12 mouse cellular contexts compared by ENCODE assay signal in the genomic region with DNA sequence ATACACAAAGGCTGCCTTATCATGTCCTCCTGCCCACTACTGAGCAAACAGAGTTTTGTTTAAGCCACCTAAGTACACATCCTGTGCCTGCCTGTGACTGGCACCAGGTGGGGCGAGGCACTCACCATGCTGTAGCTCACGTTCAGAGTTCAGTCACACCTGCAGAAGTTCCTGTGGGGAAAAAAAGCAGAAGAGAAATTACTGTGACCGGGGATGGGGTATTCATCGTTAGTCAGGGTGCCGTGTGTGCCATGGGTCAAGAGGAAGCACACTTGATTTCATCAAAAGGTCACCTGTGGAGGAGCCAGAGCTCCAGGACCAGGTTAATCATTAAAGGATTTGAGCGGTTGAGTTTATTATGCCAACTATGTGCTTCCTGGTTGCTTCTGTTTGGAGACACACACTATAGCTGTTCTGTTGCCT. TPM values are rescaled to one million over a fixed set of nuclear protein-coding genes. Genes with fewer than 3 reads are reported as not detected.
DNase-seq lines count a peak whose midpoint lies in the region; ATAC-seq and TF ChIP-seq lines count a peak whose summit lies in the region.
"Had no signal": no experiment of that assay in that cellular context is flagged by ENCODE, and none has a peak within 500 bp of the region (broad histone marks: within the 10 kb centered on the region; RNA-seq: fewer than 3 reads in every experiment).

No protein-coding gene starts in this region.

- H3K4me1 ChIP-seq in spleen, adult 2 months (ENCODE audit: control insufficient read depth, insufficient read depth, insufficient read length) = peaks cover 5% of the 10 kb centered on the region; the same call in 1 of the 2 replicates
- peaks cover 9% of the 10 kb centered on the region; the same call in 1 of the 2 replicates for H3K4me1 ChIP-seq in lung, embryonic 15.5 days
- no peaks in the 10 kb centered on the region for H3K4me1 ChIP-seq in hindbrain, embryonic 14.5 days (replicated peaks; ENCODE audit: control insufficient read depth, insufficient read depth, low read length)
- H3K4me1 ChIP-seq: forebrain, embryonic 13.5 days; heart, embryonic 12.5 days had no signal

- H3K27me3 ChIP-seq in spleen, adult 2 months (ENCODE audit: control insufficient read depth, insufficient read depth, low read length) = no peaks in the 10 kb centered on the region
- no peaks in the 10 kb centered on the region for H3K27me3 ChIP-seq in lung, embryonic 15.5 days
- no peaks in the 10 kb centered on the region for H3K27me3 ChIP-seq in hindbrain, embryonic 14.5 days (ENCODE audit: control insufficient read depth, insufficient read depth, low read length)
- H3K27me3 ChIP-seq: forebrain, embryonic 13.5 days; heart, embryonic 12.5 days had no signal

- 21% methylated on average over 6 of the region's 6 CpGs for WGBS in spleen, adult 2 months
- WGBS in lung, embryonic 15.5 days = 41% methylated on average over 6 of the region's 6 CpGs
- 73% methylated on average over 6 of the region's 6 CpGs for WGBS in hindbrain, embryonic 14.5 days

- no peaks in the 10 kb centered on the region for H3K36me3 ChIP-seq in spleen, adult 2 months (ENCODE audit: control insufficient read depth, insufficient read depth, low read length)
- H3K36me3 ChIP-seq in lung, embryonic 15.5 days = no peaks in the 10 kb centered on the region
- H3K36me3 ChIP-seq in hindbrain, embryonic 14.5 days (replicated peaks; ENCODE audit: control insufficient read depth, insufficient read depth) = no peaks in the 10 kb centered on the region
- H3K36me3 ChIP-seq: heart, embryonic 12.5 days had no signal

- H3K4me3 ChIP-seq in spleen, adult 2 months (ENCODE audit: extremely low read depth, insufficient read depth, insufficient read length) = no peak overlapping the region
- H3K4me3 ChIP-seq in lung, embryonic 15.5 days = no peak overlapping the region
- H3K4me3 ChIP-seq in hindbrain, embryonic 14.5 days (replicated peaks; ENCODE audit: low read length) = no peak overlapping the region
- no peak overlapping the region for H3K4me3 ChIP-seq in layer of hippocampus, adult 2 months
- H3K4me3 ChIP-seq: forebrain, embryonic 13.5 days; heart, embryonic 12.5 days had no signal

- H3K27ac ChIP-seq in spleen, adult 2 months (ENCODE audit: insufficient read depth, low read length) = no peak overlapping the region
- peak overlapping the region; percentile 75 for H3K27ac ChIP-seq in lung, embryonic 15.5 days
- no peak overlapping the region for H3K27ac ChIP-seq in hindbrain, embryonic 14.5 days
- H3K27ac ChIP-seq in layer of hippocampus, adult 2 months = no peak overlapping the region
- H3K27ac ChIP-seq: forebrain, embryonic 13.5 days had no signal

- no peak for TF ChIP-seq POLR2A in spleen, adult 2 months (IDR thresholded peaks at IDR 0.05; ENCODE audit: low read depth, low read length)

- peak; percentile 42; the same call in 1 of the 2 replicates for ATAC-seq in lung, embryonic 15.5 days (ENCODE audit: borderline replicate concordance, extremely low read depth, low FRiP score, low TSS enrichment)
- no peak for ATAC-seq in hindbrain, embryonic 14.5 days (ENCODE audit: low FRiP score)
- ATAC-seq: forebrain, embryonic 13.5 days had no signal

- TF ChIP-seq CTCF in spleen, adult 2 months (IDR thresholded peaks at IDR 0.05; ENCODE audit: extremely low read depth, insufficient read depth, insufficient read length, insufficient replicate concordance) = no peak; the same call in 1 of the 2 replicates
- TF ChIP-seq CTCF in layer of hippocampus, adult 2 months (conservative IDR thresholded peaks at IDR 0.05) = no peak

- DNase-seq in spleen, adult 2 months (ENCODE audit: low read depth in 1 of 2, low spot score in 2 of 2) = peak; percentile 24 to 41
- DNase-seq in spleen, postnatal 10 days (ENCODE audit: low spot score in 2 of 2) = no peak
- peak; percentile 37 for DNase-seq in kidney, postnatal 10 days
- DNase-seq in urinary bladder, postnatal 14 days (ENCODE audit: low spot score) = peak; percentile 51
- DNase-seq in embryo, embryonic 9.5 days (ENCODE audit: extremely low spot score) = no peak
- DNase-seq in hindbrain, embryonic 14.5 days (ENCODE audit: low spot score) = no peak
- DNase-seq in layer of hippocampus, adult 2 months (ENCODE audit: low spot score in 2 of 2) = no peak
- DNase-seq: embryo, embryonic 11 days; retina, postnatal 1 day had no signal

- H3K9me3 ChIP-seq in lung, embryonic 15.5 days = no peaks in the 10 kb centered on the region
- no peaks in the 10 kb centered on the region for H3K9me3 ChIP-seq in hindbrain, embryonic 14.5 days (ENCODE audit: control insufficient read depth, low read length)
- H3K9me3 ChIP-seq: forebrain, embryonic 13.5 days; heart, embryonic 12.5 days had no signal

- no peak overlapping the region for H3K4me2 ChIP-seq in lung, embryonic 15.5 days
- no peak overlapping the region for H3K4me2 ChIP-seq in hindbrain, embryonic 14.5 days (replicated peaks)
- H3K4me2 ChIP-seq: forebrain, embryonic 13.5 days; heart, embryonic 12.5 days had no signal

- no peak overlapping the region for H3K9ac ChIP-seq in lung, embryonic 15.5 days
- H3K9ac ChIP-seq in hindbrain, embryonic 14.5 days = no peak overlapping the region
- H3K9ac ChIP-seq: forebrain, embryonic 13.5 days; heart, embryonic 12.5 days had no signal

RNA-seq across cellular contexts. Expression of a gene that starts 27.7 kb away (rescaled TPM):
- polyA plus RNA-seq in spleen, adult 2 months (2012; rRNA removed) = 9.7 and 13.7 TPM in 2 replicates
- polyA plus RNA-seq in lung, embryonic 15.5 days (2015; fragmentation: Nextera tagmentation; extraction: Ambion mirVana) = 120 and 130 TPM in 2 replicates
- polyA plus RNA-seq in hindbrain, embryonic 14.5 days (2014; fragmentation: Nextera tagmentation; extraction: Ambion mirVana) = 5.2 and 5.7 TPM in 2 replicates
- 1 to 10 TPM; 4.6 to 4.8 TPM for total RNA-seq in layer of hippocampus, adult 2 months (2021)

RNA-seq across cellular contexts. Expression of a gene that starts 32.5 kb away (rescaled TPM):
- 5.4 and 7.8 TPM in 2 replicates for polyA plus RNA-seq in spleen, adult 2 months (2012; rRNA removed)
- 32.7 and 32.9 TPM in 2 replicates for polyA plus RNA-seq in lung, embryonic 15.5 days (2015; fragmentation: Nextera tagmentation; extraction: Ambion mirVana)
- 40.8 and 44.8 TPM in 2 replicates for polyA plus RNA-seq in hindbrain, embryonic 14.5 days (2014; fragmentation: Nextera tagmentation; extraction: Ambion mirVana)
- total RNA-seq in layer of hippocampus, adult 2 months (2021) = 10 to 100 TPM; 28.3 to 31.5 TPM

Comparison
In these comparisons a context has a peak if more than half of its experiments do, and no peak if none do; other contexts are left out.
1. DNase-seq: peak in spleen, adult 2 months (2 of 2), kidney, postnatal 10 days (single experiment) and urinary bladder, postnatal 14 days (single experiment); none in spleen, postnatal 10 days (0 of 2), embryo, embryonic 9.5 days (single experiment), hindbrain, embryonic 14.5 days (single experiment) and layer of hippocampus, adult 2 months (0 of 2).